Mouse (Mus musculus) MEL-GATA-1-ER (cell line): ENCODE results near the gene Kri1.
"Not testable (repeated sequence)": the region's sequence is repeated elsewhere in the genome, so short reads cannot be mapped to it uniquely, and the experiment has no call there.

Experiments
- DNase-seq: peaks from one replicate; pipeline ENCODE4 v3.0.0-alpha.2; 2012; ENCODE audit warnings: low read depth; ENCODE audit errors: extremely low read depth

The Kri1 gene

GRCm38 (mm10) chr9:21287571-21288402 lies at the start of gene Kri1:
Gene Kri1 (minus strand): TSS chr9:21287969.
- peak; percentile 100 for DNase-seq

GRCm38 (mm10) chr9:21336491-21336890 lies 48.7 kb upstream of the Kri1 start:
- DNase-seq = no peak

GRCm38 (mm10) chr9:21335391-21335790 lies 47.6 kb upstream of the Kri1 start:
- no peak for DNase-seq

- no peak for DNase-seq
Observed at GRCm38 (mm10) chr9:21334747-21335146, 47.0 kb upstream of the Kri1 start.

- DNase-seq = no peak
Observed at GRCm38 (mm10) chr9:21333523-21333922, 45.8 kb upstream of the Kri1 start.

- DNase-seq = no peak
Observed at GRCm38 (mm10) chr9:21332161-21333061, 44.6 kb upstream of the Kri1 start.

- no peak for DNase-seq
Observed at GRCm38 (mm10) chr9:21331365-21332140, 43.8 kb upstream of the Kri1 start.

GRCm38 (mm10) chr9:21329699-21330289 lies 42.0 kb upstream of the Kri1 start:
- no peak for DNase-seq

GRCm38 (mm10) chr9:21329041-21329440 lies 41.3 kb upstream of the Kri1 start:
- DNase-seq = no peak

- DNase-seq = peak; percentile 73
Observed at GRCm38 (mm10) chr9:21328041-21328440, 40.3 kb upstream of the Kri1 start.

GRCm38 (mm10) chr9:21327569-21327968 lies 39.8 kb upstream of the Kri1 start:
- DNase-seq = no peak

GRCm38 (mm10) chr9:21324269-21324668 lies 36.5 kb upstream of the Kri1 start:
- no peak for DNase-seq

GRCm38 (mm10) chr9:21322917-21323297 lies 35.1 kb upstream of the Kri1 start:
- DNase-seq = not testable (repeated sequence)

- no peak for DNase-seq
Observed at GRCm38 (mm10) chr9:21322211-21322916, 34.6 kb upstream of the Kri1 start.

GRCm38 (mm10) chr9:21321513-21321835 lies 33.7 kb upstream of the Kri1 start:
- peak; percentile 72 for DNase-seq

GRCm38 (mm10) chr9:21320619-21321512 lies 33.1 kb upstream of the Kri1 start, which contains the start of gene Slc44a2:
Gene Slc44a2 (plus strand): TSS chr9:21320698.
- peak; percentile 45 for DNase-seq

GRCm38 (mm10) chr9:21320280-21320618 lies 32.5 kb upstream of the Kri1 start:
- DNase-seq = peak; percentile 36

- no peak for DNase-seq
Observed at GRCm38 (mm10) chr9:21319503-21319902, 31.7 kb upstream of the Kri1 start.

- DNase-seq = peak; percentile 66
Observed at GRCm38 (mm10) chr9:21318792-21319191, 31.0 kb upstream of the Kri1 start.

- DNase-seq = no peak
Observed at GRCm38 (mm10) chr9:21316696-21317095, 28.9 kb upstream of the Kri1 start.
